Mouse (Mus musculus): Measurements from ENCODE around the gene Stk24. TPM values are rescaled to one million over a fixed set of nuclear protein-coding genes. Genes with fewer than 3 reads are reported as not detected.

Stk24 gene
- polyA plus RNA-seq, 1 experiment from 2014 or later: 49.3 TPM

- no peak for ATAC-seq (replicated peaks; ENCODE audit: low FRiP score, low TSS enrichment, low read depth)
- Histone ChIP-seq H3K27me3 (replicated peaks; ENCODE audit: control insufficient read depth, insufficient read depth, low read length) (no peaks in the 10 kb centered on the region), H3K4me3 (ENCODE audit: low read depth, low read length) (no peak overlapping the region), H3K27ac (ENCODE audit: low read depth) (no peak overlapping the region), H3K36me3 (ENCODE audit: control insufficient read depth, insufficient read depth, low read length) (no peaks in the 10 kb centered on the region), H3K9ac (ENCODE audit: low read length) (no peak overlapping the region), H3K9me3 (ENCODE audit: control insufficient read depth, low read length) (no peaks in the 10 kb centered on the region), H3K4me1 (replicated peaks; ENCODE audit: control insufficient read depth, insufficient read depth, low read length) (peaks cover 33% of the 10 kb centered on the region), H3K4me2 (ENCODE audit: low read length) (no peak overlapping the region)
- 70% methylated on average over 4 of the region's 4 CpGs for WGBS
- DNase-seq (ENCODE audit: low spot score): no peak
Observed at GRCm38 (mm10) chr14:121351737-121352136, 28.1 kb downstream of the Stk24 start.

GRCm38 (mm10) chr14:121350011-121350410, 29.8 kb downstream of the Stk24 start:
- H3K4me1 ChIP-seq (replicated peaks; ENCODE audit: control insufficient read depth, insufficient read depth, low read length): peaks cover 36% of the 10 kb centered on the region
- no peak overlapping the region for H3K9ac ChIP-seq (ENCODE audit: low read length)
- ATAC-seq (replicated peaks; ENCODE audit: low FRiP score, low TSS enrichment, low read depth) (no peak), DNase-seq (ENCODE audit: low spot score) (no peak)
- 45% methylated on average over 8 of the region's 8 CpGs for WGBS
- H3K27ac ChIP-seq (ENCODE audit: low read depth): no peak overlapping the region
- H3K36me3 ChIP-seq (ENCODE audit: control insufficient read depth, insufficient read depth, low read length): no peaks in the 10 kb centered on the region
- H3K9me3 ChIP-seq (ENCODE audit: control insufficient read depth, low read length): no peaks in the 10 kb centered on the region
- H3K27me3 ChIP-seq (replicated peaks; ENCODE audit: control insufficient read depth, insufficient read depth, low read length): no peaks in the 10 kb centered on the region
- H3K4me2 ChIP-seq (ENCODE audit: low read length): no peak overlapping the region
- H3K4me3 ChIP-seq (ENCODE audit: low read depth, low read length): no peak overlapping the region

- Histone ChIP-seq H3K9me3 (ENCODE audit: control insufficient read depth, low read length) (no peaks in the 10 kb centered on the region), H3K4me3 (ENCODE audit: low read depth, low read length) (no peak overlapping the region), H3K27me3 (replicated peaks; ENCODE audit: control insufficient read depth, insufficient read depth, low read length) (no peaks in the 10 kb centered on the region), H3K4me1 (replicated peaks; ENCODE audit: control insufficient read depth, insufficient read depth, low read length) (peaks cover 39% of the 10 kb centered on the region), H3K27ac (ENCODE audit: low read depth) (no peak overlapping the region), H3K36me3 (ENCODE audit: control insufficient read depth, insufficient read depth, low read length) (no peaks in the 10 kb centered on the region), H3K9ac (ENCODE audit: low read length) (no peak overlapping the region), H3K4me2 (ENCODE audit: low read length) (no peak overlapping the region)
- no peak for DNase-seq (ENCODE audit: low spot score)
- WGBS: 83% methylated on average over 5 of the region's 5 CpGs
- ATAC-seq (replicated peaks; ENCODE audit: low FRiP score, low TSS enrichment, low read depth): no peak
Observed at GRCm38 (mm10) chr14:121349291-121349690, 30.5 kb downstream of the Stk24 start.

- Histone ChIP-seq H3K4me3 (ENCODE audit: low read depth, low read length) (no peak overlapping the region), H3K36me3 (ENCODE audit: control insufficient read depth, insufficient read depth, low read length) (no peaks in the 10 kb centered on the region), H3K27ac (ENCODE audit: low read depth) (peak overlapping the region; percentile 68), H3K9ac (ENCODE audit: low read length) (no peak overlapping the region), H3K4me2 (ENCODE audit: low read length) (no peak overlapping the region), H3K27me3 (replicated peaks; ENCODE audit: control insufficient read depth, insufficient read depth, low read length) (no peaks in the 10 kb centered on the region), H3K9me3 (ENCODE audit: control insufficient read depth, low read length) (no peaks in the 10 kb centered on the region), H3K4me1 (replicated peaks; ENCODE audit: control insufficient read depth, insufficient read depth, low read length) (peaks cover 46% of the 10 kb centered on the region)
- peak; percentile 71 for ATAC-seq (replicated peaks; ENCODE audit: low FRiP score, low TSS enrichment, low read depth)
- peak; percentile 78 for DNase-seq (ENCODE audit: low spot score)
- 22% methylated on average over 8 of the region's 8 CpGs for WGBS
Observed at GRCm38 (mm10) chr14:121348256-121348655, 31.6 kb downstream of the Stk24 start.

- 87% methylated on average over 10 of the region's 10 CpGs for WGBS
- Histone ChIP-seq H3K27ac (ENCODE audit: low read depth) (no peak overlapping the region), H3K9me3 (ENCODE audit: control insufficient read depth, low read length) (no peaks in the 10 kb centered on the region), H3K4me3 (ENCODE audit: low read depth, low read length) (no peak overlapping the region), H3K27me3 (replicated peaks; ENCODE audit: control insufficient read depth, insufficient read depth, low read length) (no peaks in the 10 kb centered on the region), H3K4me1 (replicated peaks; ENCODE audit: control insufficient read depth, insufficient read depth, low read length) (peaks cover 52% of the 10 kb centered on the region), H3K36me3 (ENCODE audit: control insufficient read depth, insufficient read depth, low read length) (no peaks in the 10 kb centered on the region), H3K9ac (ENCODE audit: low read length) (no peak overlapping the region), H3K4me2 (ENCODE audit: low read length) (no peak overlapping the region)
- ATAC-seq (replicated peaks; ENCODE audit: low FRiP score, low TSS enrichment, low read depth) (no peak), DNase-seq (ENCODE audit: low spot score) (no peak)
Observed at GRCm38 (mm10) chr14:121347134-121347533, 32.7 kb downstream of the Stk24 start.

- WGBS: 72% methylated on average over 4 of the region's 4 CpGs
- no peak overlapping the region for H3K27ac ChIP-seq (ENCODE audit: low read depth)
- H3K9me3 ChIP-seq (ENCODE audit: control insufficient read depth, low read length): no peaks in the 10 kb centered on the region
- no peak overlapping the region for H3K4me2 ChIP-seq (ENCODE audit: low read length)
- no peak overlapping the region for H3K4me3 ChIP-seq (ENCODE audit: low read depth, low read length)
- H3K27me3 ChIP-seq (replicated peaks; ENCODE audit: control insufficient read depth, insufficient read depth, low read length): no peaks in the 10 kb centered on the region
- H3K4me1 ChIP-seq (replicated peaks; ENCODE audit: control insufficient read depth, insufficient read depth, low read length): peaks cover 51% of the 10 kb centered on the region
- no peak overlapping the region for H3K9ac ChIP-seq (ENCODE audit: low read length)
- H3K36me3 ChIP-seq (ENCODE audit: control insufficient read depth, insufficient read depth, low read length): no peaks in the 10 kb centered on the region
- no peak for ATAC-seq (replicated peaks; ENCODE audit: low FRiP score, low TSS enrichment, low read depth)
- DNase-seq (ENCODE audit: low spot score): no peak
Observed at GRCm38 (mm10) chr14:121346654-121347053, 33.2 kb downstream of the Stk24 start.

GRCm38 (mm10) chr14:121346053-121346452, 33.8 kb downstream of the Stk24 start:
- H3K27ac ChIP-seq (ENCODE audit: low read depth): no peak overlapping the region
- no peaks in the 10 kb centered on the region for H3K36me3 ChIP-seq (ENCODE audit: control insufficient read depth, insufficient read depth, low read length)
- H3K4me3 ChIP-seq (ENCODE audit: low read depth, low read length): no peak overlapping the region
- WGBS: 78% methylated on average over 4 of the region's 4 CpGs
- H3K9ac ChIP-seq (ENCODE audit: low read length): no peak overlapping the region
- no peak for ATAC-seq (replicated peaks; ENCODE audit: low FRiP score, low TSS enrichment, low read depth)
- H3K27me3 ChIP-seq (replicated peaks; ENCODE audit: control insufficient read depth, insufficient read depth, low read length): no peaks in the 10 kb centered on the region
- H3K9me3 ChIP-seq (ENCODE audit: control insufficient read depth, low read length): no peaks in the 10 kb centered on the region
- peaks cover 48% of the 10 kb centered on the region for H3K4me1 ChIP-seq (replicated peaks; ENCODE audit: control insufficient read depth, insufficient read depth, low read length)
- no peak overlapping the region for H3K4me2 ChIP-seq (ENCODE audit: low read length)
- DNase-seq (ENCODE audit: low spot score): no peak

- DNase-seq (ENCODE audit: low spot score) (no peak), ATAC-seq (replicated peaks; ENCODE audit: low FRiP score, low TSS enrichment, low read depth) (no peak)
- Histone ChIP-seq H3K9me3 (ENCODE audit: control insufficient read depth, low read length) (no peaks in the 10 kb centered on the region), H3K36me3 (ENCODE audit: control insufficient read depth, insufficient read depth, low read length) (no peaks in the 10 kb centered on the region), H3K27me3 (replicated peaks; ENCODE audit: control insufficient read depth, insufficient read depth, low read length) (no peaks in the 10 kb centered on the region), H3K4me1 (replicated peaks; ENCODE audit: control insufficient read depth, insufficient read depth, low read length) (peaks cover 52% of the 10 kb centered on the region), H3K9ac (ENCODE audit: low read length) (no peak overlapping the region), H3K4me2 (ENCODE audit: low read length) (no peak overlapping the region), H3K27ac (ENCODE audit: low read depth) (peak overlapping the region; percentile 0; the same call in 1 of the 2 replicates), H3K4me3 (ENCODE audit: low read depth, low read length) (no peak overlapping the region)
- 43% methylated on average over 5 of the region's 5 CpGs for WGBS
Observed at GRCm38 (mm10) chr14:121344928-121345327, 34.9 kb downstream of the Stk24 start.

GRCm38 (mm10) chr14:121342885-121343284, 36.9 kb downstream of the Stk24 start:
- Histone ChIP-seq H3K36me3 (ENCODE audit: control insufficient read depth, insufficient read depth, low read length) (no peaks in the 10 kb centered on the region), H3K4me1 (replicated peaks; ENCODE audit: control insufficient read depth, insufficient read depth, low read length) (peaks cover 48% of the 10 kb centered on the region)

More at GRCm38 (mm10) chr14:121342885-121343284, 36.9 kb downstream of the Stk24 start:
- no peak for DNase-seq (ENCODE audit: low spot score)
- no peak overlapping the region for H3K4me2 ChIP-seq (ENCODE audit: low read length)
- H3K27me3 ChIP-seq (replicated peaks; ENCODE audit: control insufficient read depth, insufficient read depth, low read length): no peaks in the 10 kb centered on the region
- no peak for ATAC-seq (replicated peaks; ENCODE audit: low FRiP score, low TSS enrichment, low read depth)
- H3K9ac ChIP-seq (ENCODE audit: low read length): no peak overlapping the region
- H3K9me3 ChIP-seq (ENCODE audit: control insufficient read depth, low read length): no peaks in the 10 kb centered on the region
- WGBS: 59% methylated on average over 3 of the region's 3 CpGs
- no peak overlapping the region for H3K4me3 ChIP-seq (ENCODE audit: low read depth, low read length)
- no peak overlapping the region for H3K27ac ChIP-seq (ENCODE audit: low read depth)
